Mouse (Mus musculus) liver, embryonic 14.5 days (tissue): ENCODE data around the gene Arsb. TPM values are rescaled to one million over a fixed set of nuclear protein-coding genes. Genes with fewer than 3 reads are reported as not detected.

ENCODE experiments used
- ATAC-seq: fragments of 200-750 bp; cut with Nextera tagmentation; 2 replicates; pipeline ENCODE4 v1.8.0; 2017; ENCODE audit warnings: moderate number of reproducible peaks, mild to moderate bottlenecking, moderate library complexity; ENCODE audit not compliant: insufficient read depth
- DNase-seq, 3 experiments: peaks; one replicate each; pipeline ENCODE4 v3.0.0-alpha.2; 2012 to 2013; ENCODE audit warnings: low read depth in 3 of 3, low spot score in 3 of 3
- H3K27ac ChIP-seq: fragments of 300-500 bp; sonication (generic); 2 replicates; pipeline ENCODE4 v1.5.1; 2014; ENCODE audit warnings: moderate library complexity, mild to moderate bottlenecking, control low read depth, inconsistent platforms
- H3K27me3 ChIP-seq: fragments of 300-500 bp; sonication (generic); 2 replicates; pipeline ENCODE4 v1.6.1; 2014; ENCODE audit warnings: mild to moderate bottlenecking, low read length, moderate library complexity; ENCODE audit not compliant: control insufficient read depth, insufficient read depth
- H3K36me3 ChIP-seq: fragments of 300-500 bp; sonication (generic); replicated peaks from 2 replicates; pipeline ENCODE4 v1.6.1; 2014; ENCODE audit warnings: low read depth; ENCODE audit not compliant: control insufficient read depth, insufficient read depth
- H3K4me1 ChIP-seq, 2 experiments: fragments of 200-500 bp in 1 of 2; fragments of 300-500 bp in 1 of 2; sonication (generic) in 1 of 2; replicated peaks; 2 replicates each; pipeline ENCODE4 v1.6.1; 2012 to 2014; ENCODE audit warnings: antibody characterized with exemption in 1 of 2, inconsistent platforms in 1 of 2, low read length in 1 of 2; ENCODE audit not compliant: control insufficient read depth in 2 of 2, insufficient read depth in 2 of 2
- H3K4me2 ChIP-seq: fragments of 300-500 bp; sonication (generic); 2 replicates; pipeline ENCODE4 v1.6.1; 2014; ENCODE audit warnings: low read depth, mild to moderate bottlenecking, control low read depth, moderate library complexity
- H3K4me3 ChIP-seq, 2 experiments: fragments of 200-500 bp in 1 of 2; fragments of 300-500 bp in 1 of 2; sonication (generic) in 1 of 2; 2 replicates each; pipeline ENCODE4 v1.5.1; 2012 to 2014; ENCODE audit warnings: low read depth in 2 of 2, low read length in 2 of 2, mild to moderate bottlenecking in 2 of 2, control low read depth in 1 of 2, inconsistent platforms in 1 of 2, moderate library complexity in 1 of 2; ENCODE audit not compliant: insufficient read depth in 1 of 2
- H3K9ac ChIP-seq: fragments of 300-500 bp; sonication (generic); replicated peaks from 2 replicates; pipeline ENCODE4 v1.6.1; 2014; ENCODE audit warnings: mild to moderate bottlenecking, control low read depth, moderate library complexity
- H3K9me3 ChIP-seq: fragments of 300-500 bp; sonication (generic); 2 replicates; pipeline ENCODE4 v1.6.1; 2016; ENCODE audit warnings: low read length, mixed read lengths; ENCODE audit not compliant: control insufficient read depth
- CTCF ChIP-seq: IDR thresholded peaks from 2 replicates; pipeline ENCODE4 v1.5.1; 2016; ENCODE audit warnings: antibody characterized with exemption, low read depth, control low read depth
- EP300 ChIP-seq: IDR thresholded peaks from 2 replicates; pipeline ENCODE4 v1.6.1; 2016; ENCODE audit warnings: antibody characterized with exemption, low read depth
- WGBS: fragments of 180-500 bp; shearing (Covaris S2); extraction: QIAGEN DNeasy Blood & Tissue Kit; methylation state at CpG from one replicate; pipeline ENCODE4 v1.1.7; 2014; ENCODE audit not compliant: insufficient replicate concordance; 5-methylcytosine and 5-hydroxymethylcytosine counted together
- polyA plus RNA-seq, 2 experiments: library from polyadenylated mRNA; depleted of rRNA in 1 of 2; stranded (reverse) in 1 of 2; unstranded in 1 of 2; fragments of >200 nt; fragmentation: Nextera tagmentation in 1 of 2; extraction: Ambion mirVana in 1 of 2; gene quantifications; 2 replicates each; pipeline versions ENCODE4 v1.2.1 to v1.2.3; 2012 to 2014

Gene Arsb
- polyA plus RNA-seq, 2 experiments: 2.8 to 4.0 TPM

DNA sequence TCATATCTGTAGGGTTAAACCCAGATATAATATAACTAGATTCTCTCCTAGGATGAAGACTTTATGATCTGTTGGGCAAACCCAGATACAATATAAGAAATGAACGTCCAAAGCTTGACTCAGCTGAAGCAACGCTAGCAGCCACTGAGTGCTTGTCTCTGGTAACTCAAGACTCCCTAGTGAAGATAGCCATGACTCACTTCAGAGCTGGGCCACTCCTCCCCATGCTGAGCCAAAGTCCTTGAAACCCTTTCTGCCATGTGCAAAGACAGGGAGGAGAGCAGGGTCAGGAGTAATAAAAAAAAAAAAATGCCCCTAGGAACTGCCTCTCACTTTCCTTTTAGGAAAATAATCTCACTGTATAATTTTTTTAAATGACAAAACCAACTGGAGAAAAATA, 68.7 kb downstream of the Arsb start:
- Histone ChIP-seq H3K36me3 (no peaks in the 10 kb centered on the region), H3K4me1 (no peaks in the 10 kb centered on the region), H3K27me3 (no peaks in the 10 kb centered on the region), H3K9ac (no peak overlapping the region), H3K4me3 (no peak overlapping the region), H3K4me2 (no peak overlapping the region), H3K9me3 (no peaks in the 10 kb centered on the region), H3K27ac (no peak overlapping the region)
- no peak for DNase-seq
- no peak for ATAC-seq
- WGBS: 60% methylated on average over 2 of the region's 2 CpGs
- TF ChIP-seq CTCF: no peak

DNA sequence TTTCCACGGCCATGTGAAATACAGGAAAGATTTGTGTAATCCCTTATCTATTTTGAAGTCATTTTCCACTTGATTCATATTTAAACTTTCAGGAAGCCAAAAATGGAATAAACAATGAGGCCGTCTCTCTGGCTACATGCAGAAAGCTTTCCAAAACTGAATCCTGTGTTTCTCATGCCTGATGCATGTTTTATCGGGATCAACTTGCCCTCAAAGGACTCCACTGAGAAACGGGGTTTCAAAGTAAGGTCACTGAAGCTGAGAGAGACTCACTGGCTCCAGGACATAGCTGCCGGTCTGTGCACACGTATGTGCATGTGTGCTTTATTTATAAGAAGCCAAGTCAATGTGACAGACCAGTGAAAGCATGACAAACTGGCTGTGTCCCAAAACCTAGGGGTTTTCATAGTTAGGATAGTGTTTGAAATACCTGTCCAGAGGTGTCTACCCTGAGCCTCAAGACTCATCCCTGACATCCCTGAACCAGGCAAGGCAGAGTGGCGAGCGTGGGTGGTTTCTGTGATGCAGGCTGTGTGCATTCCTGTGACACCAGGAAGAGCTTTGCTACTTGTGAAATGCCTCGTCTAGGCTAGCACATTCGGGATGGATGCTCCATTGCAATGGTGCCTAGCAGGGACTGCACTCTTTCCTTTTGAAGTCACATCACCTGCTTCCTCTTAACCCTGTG, 75.5 kb downstream of the Arsb start:
- no peak for DNase-seq
- no peak overlapping the region for H3K9ac ChIP-seq
- no peak overlapping the region for H3K4me3 ChIP-seq
- WGBS: 65% methylated on average over 10 of the region's 10 CpGs
- ATAC-seq: no peak
- no peaks in the 10 kb centered on the region for H3K9me3 ChIP-seq
- TF ChIP-seq EP300 (no peak), CTCF (no peak)
- H3K4me2 ChIP-seq: no peak overlapping the region
- H3K4me1 ChIP-seq: no peaks in the 10 kb centered on the region
- no peaks in the 10 kb centered on the region for H3K36me3 ChIP-seq
- H3K27ac ChIP-seq: no peak overlapping the region
- no peaks in the 10 kb centered on the region for H3K27me3 ChIP-seq

DNA sequence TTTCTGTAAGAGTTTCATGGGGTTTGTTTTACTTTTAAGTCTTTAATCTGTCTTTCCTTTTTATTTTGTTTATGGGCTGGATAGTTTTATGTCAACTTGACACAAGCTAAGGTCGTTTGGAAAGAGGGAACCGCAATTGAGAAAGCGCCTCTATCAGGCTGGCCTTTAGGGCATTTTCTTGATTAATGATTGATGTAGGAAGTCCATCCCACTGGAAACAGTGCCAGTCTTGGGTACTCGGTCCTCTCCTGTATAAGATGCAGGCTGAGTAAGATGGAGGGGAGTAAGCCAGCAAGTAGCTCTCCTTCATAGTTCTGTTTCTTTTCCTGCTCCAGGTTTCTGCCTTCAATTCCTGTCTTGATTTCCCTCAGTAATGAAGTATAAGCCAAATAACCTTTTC, 76.2 kb downstream of the Arsb start:
- 51% methylated on average over 4 of the region's 4 CpGs for WGBS
- Histone ChIP-seq H3K27me3 (no peaks in the 10 kb centered on the region), H3K4me2 (no peak overlapping the region), H3K9ac (no peak overlapping the region), H3K9me3 (no peaks in the 10 kb centered on the region), H3K4me1 (no peaks in the 10 kb centered on the region), H3K27ac (no peak overlapping the region), H3K36me3 (no peaks in the 10 kb centered on the region), H3K4me3 (no peak overlapping the region)
- ATAC-seq: no peak
- no peak for DNase-seq
- TF ChIP-seq CTCF (no peak), EP300 (no peak)

DNA sequence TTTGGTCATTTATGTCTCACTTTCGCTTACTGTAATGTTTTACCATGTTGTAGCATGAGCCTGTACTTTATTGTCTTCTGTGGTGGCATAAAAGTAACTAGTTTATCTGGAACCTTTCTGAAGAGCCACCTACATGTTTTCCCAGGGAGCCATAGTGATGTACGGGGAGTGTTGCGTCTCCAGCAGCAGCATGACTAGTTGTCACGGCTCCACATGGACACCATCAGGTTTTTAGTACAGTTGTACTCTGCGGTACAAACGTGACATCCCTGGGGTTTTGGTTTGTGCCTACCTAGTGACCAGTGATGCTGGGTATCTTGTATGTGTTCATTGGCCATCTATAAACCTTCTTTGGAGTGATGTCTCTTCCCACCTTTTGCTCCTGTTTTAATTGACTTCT, 77.2 kb downstream of the Arsb start:
- ATAC-seq (no peak), DNase-seq (no peak)
- Histone ChIP-seq H3K4me3 (no peak overlapping the region), H3K9ac (no peak overlapping the region), H3K4me2 (no peak overlapping the region), H3K9me3 (no peaks in the 10 kb centered on the region), H3K4me1 (no peaks in the 10 kb centered on the region), H3K27me3 (no peaks in the 10 kb centered on the region), H3K27ac (no peak overlapping the region), H3K36me3 (no peaks in the 10 kb centered on the region)
- no peak for TF ChIP-seq EP300
- TF ChIP-seq CTCF: no peak
- 72% methylated on average over 6 of the region's 6 CpGs for WGBS

DNA sequence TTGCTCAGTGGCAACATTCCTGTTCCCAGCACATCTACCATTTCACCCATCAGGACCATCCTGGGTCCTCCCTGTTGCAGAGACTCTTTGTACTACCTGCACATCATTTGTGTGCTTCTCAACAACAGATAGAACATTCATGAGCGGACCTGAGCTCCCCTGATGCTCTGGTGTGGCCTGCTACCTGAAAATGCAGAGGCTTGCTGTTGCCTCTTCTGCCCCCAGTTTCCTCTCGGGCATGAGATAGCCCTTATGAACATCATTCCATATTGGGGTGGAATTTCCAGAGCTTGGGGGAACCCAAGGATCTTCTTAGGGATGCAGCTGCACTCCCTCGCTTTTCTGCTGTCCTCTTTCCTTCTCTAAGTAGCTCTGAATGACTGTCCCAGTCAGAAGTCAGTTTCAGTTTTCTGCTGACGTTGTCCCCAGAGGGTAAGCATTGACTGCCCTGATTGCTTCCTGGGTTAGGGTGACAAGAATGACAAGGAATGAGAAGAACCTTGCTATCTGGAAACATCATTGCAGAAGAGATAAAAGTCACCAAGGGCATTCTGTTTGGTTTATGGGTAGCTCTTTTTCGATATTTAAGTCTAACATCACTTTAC, 78.4 kb downstream of the Arsb start:
- 42% methylated on average over 5 of the region's 5 CpGs for WGBS
- H3K36me3 ChIP-seq: no peaks in the 10 kb centered on the region
- H3K27ac ChIP-seq: no peak overlapping the region
- no peaks in the 10 kb centered on the region for H3K9me3 ChIP-seq
- H3K4me2 ChIP-seq: no peak overlapping the region
- ATAC-seq (no peak), DNase-seq (no peak)
- no peak for TF ChIP-seq CTCF
- no peak for TF ChIP-seq EP300
- H3K4me3 ChIP-seq: no peak overlapping the region
- no peaks in the 10 kb centered on the region for H3K4me1 ChIP-seq
- no peak overlapping the region for H3K9ac ChIP-seq
- H3K27me3 ChIP-seq: no peaks in the 10 kb centered on the region
